Mouse (Mus musculus): ENCODE measurements at regions not wholly inside any gene's neighbourhood (a gene's known extent, or its start where the extent isn't known, plus 50 kb on each side); places are given as distances from the start of the nearest gene placed in this dataset.

DNA sequence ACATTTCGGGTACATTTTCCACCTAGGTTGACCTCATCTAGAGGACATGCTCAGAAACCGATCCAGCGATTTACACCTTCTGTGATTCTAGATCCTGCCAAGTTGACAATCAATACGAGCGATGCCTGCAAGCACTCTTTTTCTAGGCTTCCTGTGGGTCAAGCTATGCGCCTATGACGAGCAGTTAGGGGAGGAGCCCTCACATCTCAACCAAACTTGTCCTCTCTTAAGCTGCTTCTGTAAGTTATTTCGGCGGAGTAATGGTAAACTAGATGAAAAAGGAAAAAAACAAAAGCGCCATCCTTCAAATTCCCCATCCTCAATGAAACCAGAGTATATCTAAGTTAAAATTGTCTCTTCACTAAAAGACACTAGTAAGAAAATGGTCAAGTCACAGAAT, 858.5 kb downstream of the Zfp704 start:
- H3K9ac ChIP-seq (ENCODE audit: insufficient read depth, low read depth, low read length, poor library complexity, severe bottlenecking) = no peak overlapping the region
- no peak for DNase-seq (ENCODE audit: low read depth, low spot score)
- no peaks in the 10 kb centered on the region for H3K36me3 ChIP-seq (ENCODE audit: control insufficient read depth, insufficient read depth, low read length, poor library complexity, severe bottlenecking)
- H3K9me3 ChIP-seq (ENCODE audit: control insufficient read depth, insufficient read depth, low read depth, low read length) = no peaks in the 10 kb centered on the region
- H3K4me3 ChIP-seq (ENCODE audit: insufficient read depth in 1 of 2, low read depth in 1 of 2, low read length in 2 of 2, poor library complexity in 1 of 2, severe bottlenecking in 1 of 2) = no peak overlapping the region; a peak in 1 of 4 replicates
- H3K4me1 ChIP-seq (ENCODE audit: control insufficient read depth in 2 of 2, insufficient read depth in 2 of 2, low read length in 2 of 2, poor library complexity in 1 of 2) = no peaks in the 10 kb centered on the region
- TF ChIP-seq CHD2 (IDR thresholded peaks at IDR 0.05; ENCODE audit: low read depth, low read length) (no peak), HCFC1 (IDR thresholded peaks at IDR 0.05; ENCODE audit: borderline replicate concordance, insufficient read depth, low read length) (no peak), MAFK (IDR thresholded peaks at IDR 0.05; ENCODE audit: insufficient read depth, low read depth, low read length) (no peak), ZNF384 (IDR thresholded peaks at IDR 0.05; ENCODE audit: low read depth, low read length) (no peak), ZC3H11A (IDR thresholded peaks at IDR 0.05; ENCODE audit: borderline replicate concordance, low read depth, low read length) (no peak)
- no peak overlapping the region for H3K27ac ChIP-seq (ENCODE audit: insufficient read depth, low read depth, low read length, poor library complexity, severe bottlenecking)
- in situ Hi-C loops (cut with MboI; ENCODE audit: low sequenced_read_pairs in 2 of 2, unreplicated experiment in 2 of 2) = no loop called here

GRCm38 (mm10) chr3:8750858-8751257, 859.0 kb downstream of the Zfp704 start:
- TF ChIP-seq ZC3H11A (IDR thresholded peaks at IDR 0.05; ENCODE audit: borderline replicate concordance, low read depth, low read length) = no peak
- no peak for TF ChIP-seq CHD2 (IDR thresholded peaks at IDR 0.05; ENCODE audit: low read depth, low read length)
- TF ChIP-seq ZNF384 (IDR thresholded peaks at IDR 0.05; ENCODE audit: low read depth, low read length) = no peak
- no peak for TF ChIP-seq MAFK (IDR thresholded peaks at IDR 0.05; ENCODE audit: insufficient read depth, low read depth, low read length)
- TF ChIP-seq HCFC1 (IDR thresholded peaks at IDR 0.05; ENCODE audit: borderline replicate concordance, insufficient read depth, low read length) = no peak
- H3K4me3 ChIP-seq (ENCODE audit: insufficient read depth in 1 of 2, low read depth in 1 of 2, low read length in 2 of 2, poor library complexity in 1 of 2, severe bottlenecking in 1 of 2) = no peak overlapping the region
- no peak for DNase-seq (ENCODE audit: low read depth, low spot score)

GRCm38 (mm10) chr3:8750162-8750561, 859.7 kb downstream of the Zfp704 start:
- Histone ChIP-seq H3K36me3 (ENCODE audit: control insufficient read depth, insufficient read depth, low read length, poor library complexity, severe bottlenecking) (no peaks in the 10 kb centered on the region), H3K4me3 (ENCODE audit: insufficient read depth in 1 of 2, low read depth in 1 of 2, low read length in 2 of 2, poor library complexity in 1 of 2, severe bottlenecking in 1 of 2) (no peak overlapping the region), H3K9me3 (ENCODE audit: control insufficient read depth, insufficient read depth, low read depth, low read length) (no peaks in the 10 kb centered on the region), H3K27ac (ENCODE audit: insufficient read depth, low read depth, low read length, poor library complexity, severe bottlenecking) (no peak overlapping the region), H3K9ac (ENCODE audit: insufficient read depth, low read depth, low read length, poor library complexity, severe bottlenecking) (no peak overlapping the region), H3K4me1 (ENCODE audit: control insufficient read depth in 2 of 2, insufficient read depth in 2 of 2, low read length in 2 of 2, poor library complexity in 1 of 2) (no peaks in the 10 kb centered on the region)
- TF ChIP-seq HCFC1 (IDR thresholded peaks at IDR 0.05; ENCODE audit: borderline replicate concordance, insufficient read depth, low read length) = no peak
- no peak for TF ChIP-seq ZC3H11A (IDR thresholded peaks at IDR 0.05; ENCODE audit: borderline replicate concordance, low read depth, low read length)
- TF ChIP-seq ZNF384 (IDR thresholded peaks at IDR 0.05; ENCODE audit: low read depth, low read length) = no peak
- TF ChIP-seq MAFK (IDR thresholded peaks at IDR 0.05; ENCODE audit: insufficient read depth, low read depth, low read length) = no peak
- TF ChIP-seq CHD2 (IDR thresholded peaks at IDR 0.05; ENCODE audit: low read depth, low read length) = no peak
- in situ Hi-C loops (cut with MboI; ENCODE audit: low sequenced_read_pairs in 2 of 2, unreplicated experiment in 2 of 2) = no loop called here
- no peak for DNase-seq (ENCODE audit: low read depth, low spot score)

More at GRCm38 (mm10) chr3:8750858-8751257, 859.0 kb downstream of the Zfp704 start:
- Histone ChIP-seq H3K9ac (ENCODE audit: insufficient read depth, low read depth, low read length, poor library complexity, severe bottlenecking) (no peak overlapping the region), H3K36me3 (ENCODE audit: control insufficient read depth, insufficient read depth, low read length, poor library complexity, severe bottlenecking) (no peaks in the 10 kb centered on the region), H3K4me1 (ENCODE audit: control insufficient read depth in 2 of 2, insufficient read depth in 2 of 2, low read length in 2 of 2, poor library complexity in 1 of 2) (no peaks in the 10 kb centered on the region), H3K27ac (ENCODE audit: insufficient read depth, low read depth, low read length, poor library complexity, severe bottlenecking) (no peak overlapping the region), H3K9me3 (ENCODE audit: control insufficient read depth, insufficient read depth, low read depth, low read length) (no peaks in the 10 kb centered on the region)
- in situ Hi-C loops (cut with MboI; ENCODE audit: low sequenced_read_pairs in 2 of 2, unreplicated experiment in 2 of 2) = no loop called here

DNA sequence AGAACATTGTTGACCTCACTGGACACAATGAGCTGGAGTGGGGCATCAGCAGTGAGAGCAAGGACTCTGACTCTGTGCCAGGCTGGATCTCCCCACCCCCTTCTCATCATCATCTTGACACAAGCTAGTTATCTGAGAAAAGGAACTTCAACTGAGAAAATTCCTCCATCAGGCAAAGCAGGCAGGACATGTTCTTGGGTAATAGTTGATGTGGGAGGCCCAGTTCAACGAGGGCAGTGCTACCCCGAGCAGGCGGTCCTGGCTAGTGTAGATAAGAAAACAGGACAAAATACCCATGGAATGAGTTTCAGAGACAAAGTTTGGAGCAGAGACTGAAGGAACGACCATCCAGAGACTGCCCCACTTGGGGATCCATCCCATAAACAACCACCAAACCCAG, 862.7 kb downstream of the Zfp704 start:
- in situ Hi-C loops (cut with MboI; ENCODE audit: low sequenced_read_pairs in 2 of 2, unreplicated experiment in 2 of 2) = no loop called here
- no peak overlapping the region for H3K27ac ChIP-seq (ENCODE audit: insufficient read depth, low read depth, low read length, poor library complexity, severe bottlenecking)
- DNase-seq (ENCODE audit: low read depth, low spot score) = no peak

DNA sequence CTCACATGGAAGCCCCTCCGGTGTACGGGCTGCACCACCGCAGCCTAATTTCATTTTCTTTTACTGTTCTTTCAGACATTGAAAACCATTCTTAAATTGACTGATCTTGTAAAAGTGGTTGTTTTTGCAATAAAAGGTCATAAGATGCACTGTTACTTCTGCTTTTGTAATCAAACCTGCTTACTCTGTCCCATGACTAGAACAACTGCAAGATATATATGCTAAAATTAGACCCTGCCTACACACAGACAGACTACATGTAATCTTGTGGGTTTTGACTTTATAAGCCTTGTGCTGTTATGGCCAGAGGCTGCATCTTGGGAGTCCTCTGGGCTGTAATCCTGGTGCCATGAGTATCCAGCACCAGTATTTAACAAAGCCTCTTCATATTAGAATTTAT, 863.2 kb downstream of the Zfp704 start:
- no peaks in the 10 kb centered on the region for H3K4me1 ChIP-seq (ENCODE audit: control insufficient read depth in 2 of 2, insufficient read depth in 2 of 2, low read length in 2 of 2, poor library complexity in 1 of 2)
- no peaks in the 10 kb centered on the region for H3K9me3 ChIP-seq (ENCODE audit: control insufficient read depth, insufficient read depth, low read depth, low read length)
- no peaks in the 10 kb centered on the region for H3K36me3 ChIP-seq (ENCODE audit: control insufficient read depth, insufficient read depth, low read length, poor library complexity, severe bottlenecking)
- DNase-seq (ENCODE audit: low read depth, low spot score) = no peak
- no peak overlapping the region for H3K27ac ChIP-seq (ENCODE audit: insufficient read depth, low read depth, low read length, poor library complexity, severe bottlenecking)
- H3K4me3 ChIP-seq (ENCODE audit: insufficient read depth in 1 of 2, low read depth in 1 of 2, low read length in 2 of 2, poor library complexity in 1 of 2, severe bottlenecking in 1 of 2) = no peak overlapping the region
- TF ChIP-seq MAFK (IDR thresholded peaks at IDR 0.05; ENCODE audit: insufficient read depth, low read depth, low read length) (no peak), HCFC1 (IDR thresholded peaks at IDR 0.05; ENCODE audit: borderline replicate concordance, insufficient read depth, low read length) (no peak), ZC3H11A (IDR thresholded peaks at IDR 0.05; ENCODE audit: borderline replicate concordance, low read depth, low read length) (no peak), CHD2 (IDR thresholded peaks at IDR 0.05; ENCODE audit: low read depth, low read length) (no peak), ZNF384 (IDR thresholded peaks at IDR 0.05; ENCODE audit: low read depth, low read length) (no peak)
- in situ Hi-C loops (cut with MboI; ENCODE audit: low sequenced_read_pairs in 2 of 2, unreplicated experiment in 2 of 2) = no loop called here
- H3K9ac ChIP-seq (ENCODE audit: insufficient read depth, low read depth, low read length, poor library complexity, severe bottlenecking) = no peak overlapping the region

More for the DNA sequence above, 862.7 kb downstream of the Zfp704 start:
- Histone ChIP-seq H3K9me3 (ENCODE audit: control insufficient read depth, insufficient read depth, low read depth, low read length) (no peaks in the 10 kb centered on the region), H3K9ac (ENCODE audit: insufficient read depth, low read depth, low read length, poor library complexity, severe bottlenecking) (no peak overlapping the region), H3K36me3 (ENCODE audit: control insufficient read depth, insufficient read depth, low read length, poor library complexity, severe bottlenecking) (no peaks in the 10 kb centered on the region), H3K4me1 (ENCODE audit: control insufficient read depth in 2 of 2, insufficient read depth in 2 of 2, low read length in 2 of 2, poor library complexity in 1 of 2) (no peaks in the 10 kb centered on the region), H3K4me3 (ENCODE audit: insufficient read depth in 1 of 2, low read depth in 1 of 2, low read length in 2 of 2, poor library complexity in 1 of 2, severe bottlenecking in 1 of 2) (no peak overlapping the region)
- TF ChIP-seq CHD2 (IDR thresholded peaks at IDR 0.05; ENCODE audit: low read depth, low read length) = no peak
- TF ChIP-seq HCFC1 (IDR thresholded peaks at IDR 0.05; ENCODE audit: borderline replicate concordance, insufficient read depth, low read length) = no peak
- TF ChIP-seq MAFK (IDR thresholded peaks at IDR 0.05; ENCODE audit: insufficient read depth, low read depth, low read length) = no peak
- TF ChIP-seq ZC3H11A (IDR thresholded peaks at IDR 0.05; ENCODE audit: borderline replicate concordance, low read depth, low read length) = no peak
- no peak for TF ChIP-seq ZNF384 (IDR thresholded peaks at IDR 0.05; ENCODE audit: low read depth, low read length)

All from ES-E14 (cell line).